Mouse (Mus musculus) forebrain, postnatal 0 days (tissue): ENCODE measurements at regions not wholly inside any gene's neighbourhood (a gene's known extent, or its start where the extent isn't known, plus 50 kb on each side); places are given as distances from the start of the nearest gene placed in this dataset.

ENCODE experiments used
- ATAC-seq: fragments of 200-750 bp; cut with Nextera tagmentation; 2 replicates; pipeline ENCODE4 v1.8.0; 2017; ENCODE audit warnings: mild to moderate bottlenecking, moderate library complexity
- DNase-seq: peaks from one replicate; pipeline ENCODE4 v3.0.0-alpha.2; 2015
- H3K27ac ChIP-seq: fragments of 300-500 bp; sonication (generic); 2 replicates; pipeline ENCODE4 v1.5.1; 2014; ENCODE audit warnings: low read depth, mild to moderate bottlenecking, antibody characterized with exemption, low read length, moderate library complexity, mixed read lengths
- H3K27me3 ChIP-seq: fragments of 300-500 bp; sonication (generic); 2 replicates; pipeline ENCODE4 v1.6.1; 2014; ENCODE audit warnings: mild to moderate bottlenecking, low read length, mixed read lengths; ENCODE audit not compliant: insufficient read depth
- H3K36me3 ChIP-seq: fragments of 300-500 bp; sonication (generic); 2 replicates; pipeline ENCODE4 v1.6.1; 2014; ENCODE audit warnings: mild to moderate bottlenecking, moderate library complexity; ENCODE audit not compliant: insufficient read depth
- H3K4me1 ChIP-seq: fragments of 300-500 bp; sonication (generic); 2 replicates; pipeline ENCODE4 v1.6.1; 2014; ENCODE audit warnings: antibody characterized with exemption; ENCODE audit not compliant: insufficient read depth
- H3K4me2 ChIP-seq: fragments of 300-500 bp; sonication (generic); 2 replicates; pipeline ENCODE4 v1.6.1; 2014; ENCODE audit warnings: low read depth, mild to moderate bottlenecking, moderate library complexity
- H3K4me3 ChIP-seq: fragments of 300-500 bp; sonication (generic); 2 replicates; pipeline ENCODE4 v1.5.1; 2014; ENCODE audit warnings: low read depth, low read length, mixed read lengths
- H3K9ac ChIP-seq: fragments of 300-500 bp; sonication (generic); 2 replicates; pipeline ENCODE4 v1.6.1; 2014; ENCODE audit warnings: mild to moderate bottlenecking
- H3K9me3 ChIP-seq: fragments of 300-500 bp; sonication (generic); 2 replicates; pipeline ENCODE4 v1.6.1; 2016; ENCODE audit warnings: low read length
- CTCF ChIP-seq: sonication (generic); IDR thresholded peaks from 2 replicates; pipeline ENCODE4 v1.5.1; 2016; ENCODE audit warnings: antibody characterized with exemption, control low read depth, low read depth
- WGBS: fragments of 180-500 bp; shearing (Covaris S2); extraction: QIAGEN DNeasy Blood & Tissue Kit; methylation state at CpG from one replicate; pipeline ENCODE4 v1.1.7; 2014; 5-methylcytosine and 5-hydroxymethylcytosine counted together

GRCm38 (mm10) chr7:95853225-95853812 lies 317.7 kb upstream of the Tenm4 start:
- no peak overlapping the region for H3K4me2 ChIP-seq
- no peak for TF ChIP-seq CTCF
- H3K9me3 ChIP-seq = no peaks in the 10 kb centered on the region
- ATAC-seq = no peak
- WGBS = 86% methylated on average over 6 of the region's 6 CpGs
- H3K36me3 ChIP-seq = no peaks in the 10 kb centered on the region
- H3K4me1 ChIP-seq = no peaks in the 10 kb centered on the region; the same call in 1 of the 2 replicates
- H3K27ac ChIP-seq = no peak overlapping the region
- H3K4me3 ChIP-seq = no peak overlapping the region
- no peaks in the 10 kb centered on the region for H3K27me3 ChIP-seq
- H3K9ac ChIP-seq = no peak overlapping the region
- no peak for DNase-seq

DNA sequence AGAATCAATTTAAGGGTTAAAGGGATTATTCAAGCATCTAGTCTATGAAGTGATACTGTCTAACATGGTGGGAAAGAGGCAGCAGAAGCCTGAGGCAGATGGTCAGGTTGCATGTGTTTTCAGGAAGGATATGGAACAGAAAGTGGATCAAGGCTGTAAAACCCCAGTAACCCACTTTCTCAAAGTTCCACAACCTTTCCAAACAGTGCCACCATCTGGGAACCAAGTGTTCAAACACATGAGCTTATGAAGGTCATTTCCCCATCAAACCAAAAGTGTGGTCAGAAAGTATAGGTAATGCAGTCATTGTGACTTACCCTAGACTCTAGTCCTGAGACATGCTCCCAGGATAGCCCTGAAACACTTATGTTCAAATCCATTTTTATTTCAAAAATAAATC lies 312.8 kb upstream of the Tenm4 start:
- Histone ChIP-seq H3K27me3 (no peaks in the 10 kb centered on the region), H3K27ac (no peak overlapping the region), H3K36me3 (no peaks in the 10 kb centered on the region), H3K9ac (no peak overlapping the region), H3K4me1 (no peaks in the 10 kb centered on the region), H3K9me3 (no peaks in the 10 kb centered on the region), H3K4me2 (no peak overlapping the region), H3K4me3 (no peak overlapping the region)
- no peak for DNase-seq
- TF ChIP-seq CTCF = peak; percentile 8; the same call in 1 of the 2 replicates
- no peak for ATAC-seq

GRCm38 (mm10) chr7:95864233-95864632 lies 306.8 kb upstream of the Tenm4 start:
- H3K36me3 ChIP-seq = no peaks in the 10 kb centered on the region
- TF ChIP-seq CTCF = no peak
- no peak overlapping the region for H3K27ac ChIP-seq
- no peak overlapping the region for H3K4me3 ChIP-seq
- H3K9me3 ChIP-seq = no peaks in the 10 kb centered on the region
- H3K4me2 ChIP-seq = no peak overlapping the region
- no peaks in the 10 kb centered on the region for H3K4me1 ChIP-seq
- WGBS = 58% methylated on average over 3 of the region's 3 CpGs
- no peak overlapping the region for H3K9ac ChIP-seq
- H3K27me3 ChIP-seq = no peaks in the 10 kb centered on the region
- no peak for ATAC-seq
- no peak for DNase-seq

DNA sequence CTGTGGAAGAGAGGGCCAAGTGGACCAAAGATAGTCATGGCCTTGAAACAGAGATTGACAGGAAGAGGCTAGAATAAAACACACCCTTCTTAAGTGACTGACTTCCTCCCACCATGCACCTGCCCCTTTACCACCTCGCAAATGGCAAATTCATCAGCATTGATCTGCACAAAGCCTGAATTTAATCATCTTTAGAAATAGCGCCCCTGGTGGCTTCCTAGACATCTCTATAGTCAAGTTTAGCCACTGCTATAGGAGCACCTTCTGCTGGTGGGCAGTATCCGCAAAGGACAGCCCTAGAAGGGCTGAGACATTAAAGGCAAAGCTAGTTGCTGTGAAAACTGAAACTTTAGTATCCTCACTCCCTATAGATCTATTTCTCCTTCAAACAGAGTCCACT lies 305.8 kb upstream of the Tenm4 start:
- Histone ChIP-seq H3K9ac (no peak overlapping the region), H3K4me1 (no peaks in the 10 kb centered on the region), H3K9me3 (no peaks in the 10 kb centered on the region), H3K4me3 (no peak overlapping the region), H3K27ac (no peak overlapping the region), H3K36me3 (no peaks in the 10 kb centered on the region), H3K27me3 (no peaks in the 10 kb centered on the region), H3K4me2 (no peak overlapping the region)
- ATAC-seq (no peak), DNase-seq (no peak)
- WGBS = 49% methylated on average over 3 of the region's 3 CpGs
- no peak for TF ChIP-seq CTCF

DNA sequence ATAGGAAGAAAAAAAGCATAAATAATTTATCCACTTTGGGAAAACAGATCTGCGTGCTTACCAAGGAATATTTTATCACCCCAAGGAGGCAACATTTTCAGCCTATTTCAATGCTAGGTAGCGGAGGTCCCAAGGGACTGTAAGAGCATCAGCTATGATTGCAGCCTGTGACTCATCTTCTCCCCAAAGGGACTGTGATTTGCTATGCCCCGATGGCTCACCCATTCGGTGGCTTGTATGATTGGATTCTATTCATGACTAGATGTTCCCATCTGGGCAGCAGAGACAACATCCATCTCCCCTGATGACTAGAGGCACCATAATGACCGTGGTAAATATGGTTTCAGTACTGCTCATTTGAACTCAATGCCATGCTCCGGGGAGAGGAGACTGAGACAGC lies 302.3 kb upstream of the Tenm4 start:
- no peak overlapping the region for H3K4me3 ChIP-seq
- no peaks in the 10 kb centered on the region for H3K4me1 ChIP-seq
- DNase-seq = no peak
- no peaks in the 10 kb centered on the region for H3K36me3 ChIP-seq
- no peak for ATAC-seq
- 84% methylated on average over 6 of the region's 6 CpGs for WGBS
- H3K9ac ChIP-seq = no peak overlapping the region
- TF ChIP-seq CTCF = no peak
- no peak overlapping the region for H3K4me2 ChIP-seq
- H3K27me3 ChIP-seq = no peaks in the 10 kb centered on the region
- H3K9me3 ChIP-seq = 0 out of 2 replicates have a peak, but pooled peaks cover 3% of the 10 kb centered on the region
- no peak overlapping the region for H3K27ac ChIP-seq

DNA sequence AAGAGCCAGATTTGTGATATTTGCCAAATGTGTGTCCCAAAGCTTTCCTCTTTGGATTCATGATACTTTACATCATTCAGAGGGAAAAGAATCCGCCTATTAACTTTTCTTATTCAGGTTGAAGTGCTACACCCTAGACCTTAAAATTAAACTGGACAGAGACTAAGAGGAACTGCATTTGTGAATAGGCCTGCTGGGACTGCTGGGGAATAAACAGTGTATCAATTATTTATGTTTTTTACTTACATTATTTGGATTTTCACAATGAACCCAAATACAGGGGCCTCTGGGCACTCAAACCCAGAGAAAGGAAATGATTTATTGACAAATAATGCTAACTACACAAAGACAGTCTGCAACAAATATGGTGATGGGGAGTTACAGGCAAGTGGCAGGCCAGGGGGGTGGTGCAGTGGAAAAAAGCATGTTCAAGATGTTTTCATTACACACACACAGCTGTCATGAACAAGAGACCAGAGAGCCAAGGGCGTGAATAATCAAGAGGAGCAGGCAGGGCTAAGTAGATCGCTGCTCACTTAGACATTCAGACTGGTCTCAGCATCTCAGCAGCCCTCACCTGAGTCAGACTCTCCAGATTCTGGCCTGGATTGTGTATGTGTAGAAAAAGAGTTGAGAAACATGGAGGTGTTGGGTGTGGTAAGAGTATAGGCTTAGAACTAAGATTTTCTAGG lies 290.3 kb upstream of the Tenm4 start:
- DNase-seq (no peak), ATAC-seq (no peak)
- H3K27me3 ChIP-seq = no peaks in the 10 kb centered on the region
- no peak overlapping the region for H3K4me2 ChIP-seq
- no peaks in the 10 kb centered on the region for H3K9me3 ChIP-seq
- H3K36me3 ChIP-seq = no peaks in the 10 kb centered on the region
- 75% methylated on average over 3 of the region's 3 CpGs for whole genome bisulfite sequencing
- no peak overlapping the region for H3K9ac ChIP-seq
- no peak overlapping the region for H3K4me3 ChIP-seq
- no peaks in the 10 kb centered on the region for H3K4me1 ChIP-seq
- TF ChIP-seq CTCF = no peak
- no peak overlapping the region for H3K27ac ChIP-seq

GRCm38 (mm10) chr7:95901524-95901923 lies 269.5 kb upstream of the Tenm4 start:
- Histone ChIP-seq H3K27me3 (no peaks in the 10 kb centered on the region), H3K4me3 (no peak overlapping the region), H3K4me1 (no peaks in the 10 kb centered on the region), H3K9me3 (no peaks in the 10 kb centered on the region), H3K4me2 (no peak overlapping the region), H3K36me3 (no peaks in the 10 kb centered on the region), H3K27ac (no peak overlapping the region), H3K9ac (no peak overlapping the region)
- TF ChIP-seq CTCF = no peak
- no peak for ATAC-seq
- DNase-seq = no peak
- 73% methylated on average over 3 of the region's 3 CpGs for WGBS
